Mouse (Mus musculus) kidney, embryonic 16.5 days (tissue): Measurements from ENCODE around the gene Sdcbp2. TPM values are rescaled to one million over a fixed set of nuclear protein-coding genes. Genes with fewer than 3 reads are reported as not detected.
"Not testable (repeated sequence)": the region's sequence is repeated elsewhere in the genome, so short reads cannot be mapped to it uniquely, and the experiment has no call there.

ENCODE experiments used
- ATAC-seq: fragments of 200-750 bp; cut with Nextera tagmentation; 2 replicates; pipeline ENCODE4 v1.8.0; 2017; ENCODE audit warnings: moderate TSS enrichment; ENCODE audit not compliant: low FRiP score, low TSS enrichment
- H3K27ac ChIP-seq: fragments of 300-500 bp; sonication (generic); 2 replicates; pipeline ENCODE4 v1.5.1; 2014; ENCODE audit warnings: low read length
- H3K27me3 ChIP-seq: fragments of 300-500 bp; sonication (generic); 2 replicates; pipeline ENCODE4 v1.6.1; 2014; ENCODE audit warnings: low read length, control low read depth, mixed read lengths; ENCODE audit not compliant: insufficient read depth
- H3K36me3 ChIP-seq: fragments of 300-500 bp; sonication (generic); 2 replicates; pipeline ENCODE4 v1.6.1; 2014; ENCODE audit warnings: low read length, control low read depth, mixed read lengths; ENCODE audit not compliant: insufficient read depth
- H3K4me1 ChIP-seq: fragments of 300-500 bp; sonication (generic); 2 replicates; pipeline ENCODE4 v1.6.1; 2014; ENCODE audit warnings: low read length, control low read depth, mixed read lengths; ENCODE audit not compliant: insufficient read depth
- H3K4me2 ChIP-seq: fragments of 300-500 bp; sonication (generic); replicated peaks from 2 replicates; pipeline ENCODE4 v1.6.1; 2014; ENCODE audit warnings: low read depth, low read length
- H3K4me3 ChIP-seq: fragments of 300-500 bp; sonication (generic); 2 replicates; pipeline ENCODE4 v1.5.1; 2014; ENCODE audit warnings: mild to moderate bottlenecking, low read length
- H3K9ac ChIP-seq: fragments of 300-500 bp; sonication (generic); replicated peaks from 2 replicates; pipeline ENCODE4 v1.6.1; 2014; ENCODE audit warnings: low read length
- H3K9me3 ChIP-seq: fragments of 300-500 bp; sonication (generic); 2 replicates; pipeline ENCODE4 v1.6.1; 2016; ENCODE audit warnings: low read length, control low read depth
- WGBS: fragments of 180-500 bp; shearing (Covaris S2); extraction: QIAGEN DNeasy Blood & Tissue Kit; methylation state at CpG from one replicate; pipeline ENCODE4 v1.1.7; 2014; 5-methylcytosine and 5-hydroxymethylcytosine counted together
- polyA plus RNA-seq: library from polyadenylated mRNA; unstranded; fragments of >200 nt; fragmentation: Nextera tagmentation; extraction: Ambion mirVana; gene quantifications from 2 replicates; pipeline ENCODE4 v1.2.1, GENCODE M21; 2015

The Sdcbp2 gene
- polyA plus RNA-seq, 1 experiment from 2014 or later: 1.7 TPM

GRCm38 (mm10) chr2:151587306-151587705, 14.9 kb downstream of the Sdcbp2 start:
- H3K4me1 ChIP-seq: no peaks in the 10 kb centered on the region
- no peak overlapping the region for H3K27ac ChIP-seq
- peak; percentile 43; the same call in 1 of the 2 replicates for ATAC-seq
- H3K27me3 ChIP-seq: no peaks in the 10 kb centered on the region
- WGBS: 67% methylated on average over 9 of the region's 9 CpGs
- no peaks in the 10 kb centered on the region for H3K9me3 ChIP-seq
- no peak overlapping the region for H3K9ac ChIP-seq
- H3K36me3 ChIP-seq: no peaks in the 10 kb centered on the region
- H3K4me3 ChIP-seq: no peak overlapping the region
- no peak overlapping the region for H3K4me2 ChIP-seq

- Histone ChIP-seq H3K9me3 (no peaks in the 10 kb centered on the region), H3K4me3 (no peak overlapping the region), H3K9ac (no peak overlapping the region), H3K27me3 (no peaks in the 10 kb centered on the region), H3K27ac (no peak overlapping the region), H3K36me3 (no peaks in the 10 kb centered on the region), H3K4me2 (no peak overlapping the region), H3K4me1 (no peaks in the 10 kb centered on the region)
- no peak for ATAC-seq
- WGBS: 74% methylated on average over 2 of the region's 2 CpGs
These were observed 25.6 kb downstream of the Sdcbp2 start for GRCm38 (mm10) chr2:151598068-151598467.

GRCm38 (mm10) chr2:151602106-151602505, 29.7 kb downstream of the Sdcbp2 start:
- no peak for ATAC-seq
- no peaks in the 10 kb centered on the region for H3K27me3 ChIP-seq
- 69% methylated on average over 4 of the region's 4 CpGs for WGBS
- H3K27ac ChIP-seq: no peak overlapping the region
- H3K4me1 ChIP-seq: peaks cover 3% of the 10 kb centered on the region; the same call in 1 of the 2 replicates
- H3K9ac ChIP-seq: no peak overlapping the region
- no peak overlapping the region for H3K4me3 ChIP-seq
- H3K36me3 ChIP-seq: no peaks in the 10 kb centered on the region
- H3K9me3 ChIP-seq: no peaks in the 10 kb centered on the region
- H3K4me2 ChIP-seq: no peak overlapping the region

GRCm38 (mm10) chr2:151603630-151604029, 31.2 kb downstream of the Sdcbp2 start:
- H3K4me3 ChIP-seq: no peak overlapping the region
- no peaks in the 10 kb centered on the region for H3K27me3 ChIP-seq
- H3K4me1 ChIP-seq: peaks cover 3% of the 10 kb centered on the region; the same call in 1 of the 2 replicates
- H3K4me2 ChIP-seq: no peak overlapping the region
- WGBS: 23% methylated on average over 4 of the region's 4 CpGs
- H3K27ac ChIP-seq: no peak overlapping the region
- no peak for ATAC-seq
- H3K9ac ChIP-seq: no peak overlapping the region
- no peaks in the 10 kb centered on the region for H3K9me3 ChIP-seq
- no peaks in the 10 kb centered on the region for H3K36me3 ChIP-seq

- Histone ChIP-seq H3K9ac (no peak overlapping the region), H3K9me3 (no peaks in the 10 kb centered on the region), H3K4me2 (no peak overlapping the region), H3K36me3 (no peaks in the 10 kb centered on the region), H3K27ac (no peak overlapping the region), H3K4me1 (peaks cover 3% of the 10 kb centered on the region; the same call in 1 of the 2 replicates), H3K27me3 (no peaks in the 10 kb centered on the region), H3K4me3 (no peak overlapping the region)
- WGBS: 54% methylated on average over 9 of the region's 11 CpGs
- ATAC-seq: peak; percentile 49
These were observed 33.1 kb downstream of the Sdcbp2 start for GRCm38 (mm10) chr2:151605437-151605987.

- Histone ChIP-seq H3K36me3 (no peaks in the 10 kb centered on the region), H3K4me3 (no peak overlapping the region), H3K4me2 (no peak overlapping the region), H3K4me1 (peaks cover 3% of the 10 kb centered on the region; the same call in 1 of the 2 replicates), H3K9me3 (no peaks in the 10 kb centered on the region), H3K9ac (no peak overlapping the region), H3K27me3 (no peaks in the 10 kb centered on the region), H3K27ac (no peak overlapping the region)
- ATAC-seq: no peak
- WGBS: 69% methylated on average over 1 of the region's 1 CpGs
These were observed 36.0 kb downstream of the Sdcbp2 start for GRCm38 (mm10) chr2:151608435-151608834.

- WGBS: 17% methylated on average over 3 of the region's 3 CpGs
- ATAC-seq: peak; percentile 84
These were observed 37.6 kb downstream of the Sdcbp2 start for GRCm38 (mm10) chr2:151609974-151610373.

GRCm38 (mm10) chr2:151615779-151616178, 43.4 kb downstream of the Sdcbp2 start:
- not testable (repeated sequence) for H3K36me3 ChIP-seq, H3K4me3 ChIP-seq, H3K27ac ChIP-seq, H3K4me1 ChIP-seq, H3K9me3 ChIP-seq, H3K9ac ChIP-seq, H3K4me2 ChIP-seq, H3K27me3 ChIP-seq, ATAC-seq
- WGBS: 68% methylated on average over 6 of the region's 8 CpGs

More at GRCm38 (mm10) chr2:151609974-151610373, 37.6 kb downstream of the Sdcbp2 start:
- Histone ChIP-seq H3K4me3 (no peak overlapping the region), H3K9ac (no peak overlapping the region), H3K36me3 (no peaks in the 10 kb centered on the region), H3K4me2 (no peak overlapping the region), H3K4me1 (peaks cover 3% of the 10 kb centered on the region; the same call in 1 of the 2 replicates), H3K27me3 (no peaks in the 10 kb centered on the region), H3K9me3 (no peaks in the 10 kb centered on the region), H3K27ac (no peak overlapping the region)

- peak; percentile 62 for ATAC-seq
- peaks cover 7% of the 10 kb centered on the region for H3K4me1 ChIP-seq
- no peaks in the 10 kb centered on the region for H3K36me3 ChIP-seq
- 43% methylated on average over 6 of the region's 6 CpGs for WGBS
- no peak overlapping the region for H3K9ac ChIP-seq
- H3K27ac ChIP-seq: no peak overlapping the region
- H3K4me3 ChIP-seq: no peak overlapping the region
- H3K27me3 ChIP-seq: no peaks in the 10 kb centered on the region
- H3K9me3 ChIP-seq: no peaks in the 10 kb centered on the region
- H3K4me2 ChIP-seq: no peak overlapping the region
These were observed 44.3 kb downstream of the Sdcbp2 start for GRCm38 (mm10) chr2:151616551-151617329.

GRCm38 (mm10) chr2:151623776-151624175, 51.4 kb downstream of the Sdcbp2 start:
- Histone ChIP-seq H3K36me3 (no peaks in the 10 kb centered on the region), H3K9ac (no peak overlapping the region), H3K9me3 (no peaks in the 10 kb centered on the region), H3K27me3 (no peaks in the 10 kb centered on the region), H3K4me1 (peaks cover 3% of the 10 kb centered on the region; the same call in 1 of the 2 replicates), H3K27ac (no peak overlapping the region), H3K4me2 (no peak overlapping the region), H3K4me3 (no peak overlapping the region)
- whole genome bisulfite sequencing: 31% methylated on average over 3 of the region's 3 CpGs
- no peak for ATAC-seq
